Mouse (Mus musculus) olfactory bulb, adult 2 months (tissue): ENCODE data around the gene Vwa3b. TPM values are rescaled to one million over a fixed set of nuclear protein-coding genes. Genes with fewer than 3 reads are reported as not detected.

ENCODE experiments used
- H3K27ac ChIP-seq: fragments of 200-500 bp; 2 replicates; pipeline ENCODE4 v1.5.1; 2012; ENCODE audit warnings: low read depth, low read length; ENCODE audit not compliant: insufficient read depth
- H3K4me1 ChIP-seq: fragments of 200-500 bp; 2 replicates; pipeline ENCODE4 v1.6.1; 2012; ENCODE audit warnings: low read length; ENCODE audit not compliant: control insufficient read depth, insufficient read depth
- H3K4me3 ChIP-seq: fragments of 200-500 bp; 2 replicates; pipeline ENCODE4 v1.5.1; 2012; ENCODE audit warnings: mild to moderate bottlenecking, low read depth, low read length, moderate library complexity; ENCODE audit not compliant: insufficient read depth
- CTCF ChIP-seq: fragments of 200-500 bp; IDR thresholded peaks from 2 replicates; pipeline ENCODE4 v1.5.1; 2012; ENCODE audit warnings: low read depth, mild to moderate bottlenecking, low read length, moderate library complexity; ENCODE audit not compliant: insufficient read depth
- POLR2A ChIP-seq: fragments of 200-500 bp; IDR thresholded peaks from 2 replicates; pipeline ENCODE4 v1.6.1; 2012; ENCODE audit warnings: mild to moderate bottlenecking, low read depth, low read length, moderate library complexity; ENCODE audit not compliant: insufficient read depth
- WGBS: fragments of 180-500 bp; shearing (Covaris S2); methylation state at CpG from one replicate; pipeline ENCODE4 v1.1.7; 2018; 5-methylcytosine and 5-hydroxymethylcytosine counted together
- polyA plus RNA-seq: library from polyadenylated mRNA; stranded (reverse); fragments of >200 nt; gene quantifications from 2 replicates; pipeline ENCODE4 v1.2.4, GENCODE M21; 2012; ENCODE audit warnings: low replicate concordance; ENCODE audit not compliant: missing spikeins, insufficient read depth, insufficient read length

The Vwa3b gene
- not detected in 2 replicates for polyA plus RNA-seq

- no peak for TF ChIP-seq CTCF
- TF ChIP-seq POLR2A = no peak
- no peak within 1 kb of the TSS for H3K4me3 ChIP-seq
- WGBS = 89% methylated on average over 5 of the region's 5 CpGs
Observed at GRCm38 (mm10) chr1:37025962-37026686, at the start of gene Vwa3b. Vwa3b (plus strand) TSS chr1:37026596.

DNA sequence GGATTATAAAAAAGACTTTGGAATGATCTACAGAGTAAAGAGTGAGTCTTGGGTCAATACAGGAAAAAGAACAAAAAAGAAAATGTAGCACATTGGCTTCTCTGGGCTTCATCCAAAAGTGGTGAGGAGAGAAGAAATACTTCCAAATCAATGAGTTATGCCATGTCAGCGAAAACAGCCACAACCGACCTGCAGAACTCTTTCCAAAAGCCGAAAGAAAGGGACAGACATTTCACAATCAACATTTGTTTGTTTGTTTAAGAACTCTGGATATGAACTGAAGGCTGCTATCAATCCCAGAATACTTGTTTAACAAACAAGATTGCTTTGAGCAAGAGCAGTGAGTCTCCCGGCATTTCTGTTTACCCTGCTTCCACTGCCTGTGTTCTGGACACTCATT lies 49.6 kb upstream of the Vwa3b start:
- Histone ChIP-seq H3K4me3 (no peak overlapping the region), H3K27ac (no peak overlapping the region), H3K4me1 (no peaks in the 10 kb centered on the region)
- WGBS = 83% methylated on average over 4 of the region's 4 CpGs
- no peak for TF ChIP-seq CTCF
- no peak for TF ChIP-seq POLR2A

More at GRCm38 (mm10) chr1:37025962-37026686, at the start of gene Vwa3b:
- Histone ChIP-seq H3K27ac (no peak within 1 kb of the TSS), H3K4me1 (peaks cover 10% of the 10 kb centered on the region)

GRCm38 (mm10) chr1:36982191-36982961 lies 44.0 kb upstream of the Vwa3b start:
- Histone ChIP-seq H3K27ac (no peak overlapping the region), H3K4me3 (no peak overlapping the region), H3K4me1 (no peaks in the 10 kb centered on the region; the same call in 1 of the 2 replicates)
- 88% methylated on average over 9 of the region's 9 CpGs for WGBS
- TF ChIP-seq CTCF (no peak), POLR2A (no peak)

GRCm38 (mm10) chr1:36983754-36984153 lies 42.6 kb upstream of the Vwa3b start:
- no peak overlapping the region for H3K4me3 ChIP-seq
- H3K4me1 ChIP-seq = no peaks in the 10 kb centered on the region; the same call in 1 of the 2 replicates
- WGBS = 55% methylated on average over 4 of the region's 4 CpGs
- H3K27ac ChIP-seq = no peak overlapping the region
- TF ChIP-seq POLR2A = no peak
- TF ChIP-seq CTCF = no peak

GRCm38 (mm10) chr1:36984406-36984805 lies 42.0 kb upstream of the Vwa3b start:
- H3K4me3 ChIP-seq = no peak overlapping the region
- 42% methylated on average over 6 of the region's 6 CpGs for WGBS
- H3K27ac ChIP-seq = no peak overlapping the region
- TF ChIP-seq CTCF (no peak), POLR2A (no peak)
- H3K4me1 ChIP-seq = no peaks in the 10 kb centered on the region; the same call in 1 of the 2 replicates

DNA sequence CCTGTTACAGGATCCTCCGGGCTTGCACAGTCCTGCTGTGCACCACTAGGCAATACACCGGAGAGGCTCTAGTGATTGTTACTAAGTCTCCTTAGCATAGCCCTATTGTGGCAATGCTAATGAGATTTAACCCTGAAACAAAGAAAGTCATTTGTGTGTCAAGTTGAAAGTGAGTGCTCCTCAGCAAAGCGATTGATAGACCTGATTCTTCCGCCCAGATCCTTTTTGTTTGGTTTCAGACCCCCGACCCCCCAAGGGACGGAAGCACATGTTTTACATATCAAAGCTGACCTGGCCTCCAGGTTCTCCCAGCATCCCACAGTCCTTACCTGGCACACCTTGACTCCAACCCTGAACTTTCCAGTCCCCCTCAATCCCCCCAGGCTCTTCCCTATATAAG lies 40.5 kb upstream of the Vwa3b start:
- 52% methylated on average over 6 of the region's 6 CpGs for WGBS
- no peaks in the 10 kb centered on the region; the same call in 1 of the 2 replicates for H3K4me1 ChIP-seq
- TF ChIP-seq POLR2A = no peak
- TF ChIP-seq CTCF = no peak
- H3K4me3 ChIP-seq = no peak overlapping the region
- H3K27ac ChIP-seq = no peak overlapping the region

DNA sequence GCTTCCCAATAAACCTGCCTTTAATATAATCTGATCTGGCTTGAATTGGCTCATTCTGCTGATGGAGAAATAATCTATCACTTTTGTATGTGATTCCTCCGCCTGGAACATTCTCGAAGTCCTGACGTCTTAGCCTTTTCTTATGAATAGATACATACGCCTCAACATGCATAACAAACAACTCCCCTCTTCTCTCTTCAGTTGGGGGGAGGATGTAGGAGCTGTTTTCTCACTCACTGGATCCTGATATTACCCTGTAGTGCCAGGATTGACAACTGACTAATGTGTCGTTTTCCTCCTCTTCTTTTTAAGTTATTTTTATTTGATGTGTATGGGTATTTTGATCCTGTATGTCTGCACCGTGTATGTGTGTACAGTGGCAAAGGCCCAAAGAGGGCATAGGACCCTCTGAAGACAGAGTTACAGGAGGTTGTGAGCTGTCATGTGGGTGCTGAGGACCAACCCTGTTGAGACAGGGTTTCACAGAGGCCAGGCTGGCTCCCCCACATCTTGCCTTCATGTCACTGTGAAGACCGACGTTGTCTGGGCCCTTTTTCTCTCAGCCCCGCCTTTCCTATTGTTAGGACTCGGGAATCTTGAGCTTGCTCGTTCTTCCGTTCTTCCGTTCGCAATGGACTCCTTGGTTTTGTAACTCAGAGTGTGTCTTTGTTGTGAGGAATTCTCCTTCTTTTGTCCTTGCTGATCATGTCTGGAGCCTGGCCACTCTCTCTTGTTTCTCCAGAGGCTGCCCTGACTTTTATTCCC lies 39.8 kb upstream of the Vwa3b start:
- 64% methylated on average over 14 of the region's 14 CpGs for WGBS
- H3K4me1 ChIP-seq = no peaks in the 10 kb centered on the region; the same call in 1 of the 2 replicates

More for the DNA sequence above, 39.8 kb upstream of the Vwa3b start:
- Histone ChIP-seq H3K4me3 (no peak overlapping the region), H3K27ac (no peak overlapping the region)
- TF ChIP-seq CTCF = no peak
- TF ChIP-seq POLR2A = no peak
